Mouse (Mus musculus) natural killer cell, adult 2 months (primary cell): ENCODE results near the gene Cpa2.

Experiments
- DNase-seq, 2 experiments: peaks; one replicate each; pipeline ENCODE4 v3.0.0; 2022; ENCODE audit warnings: low spot score in 2 of 2

Cpa2 gene

DNA sequence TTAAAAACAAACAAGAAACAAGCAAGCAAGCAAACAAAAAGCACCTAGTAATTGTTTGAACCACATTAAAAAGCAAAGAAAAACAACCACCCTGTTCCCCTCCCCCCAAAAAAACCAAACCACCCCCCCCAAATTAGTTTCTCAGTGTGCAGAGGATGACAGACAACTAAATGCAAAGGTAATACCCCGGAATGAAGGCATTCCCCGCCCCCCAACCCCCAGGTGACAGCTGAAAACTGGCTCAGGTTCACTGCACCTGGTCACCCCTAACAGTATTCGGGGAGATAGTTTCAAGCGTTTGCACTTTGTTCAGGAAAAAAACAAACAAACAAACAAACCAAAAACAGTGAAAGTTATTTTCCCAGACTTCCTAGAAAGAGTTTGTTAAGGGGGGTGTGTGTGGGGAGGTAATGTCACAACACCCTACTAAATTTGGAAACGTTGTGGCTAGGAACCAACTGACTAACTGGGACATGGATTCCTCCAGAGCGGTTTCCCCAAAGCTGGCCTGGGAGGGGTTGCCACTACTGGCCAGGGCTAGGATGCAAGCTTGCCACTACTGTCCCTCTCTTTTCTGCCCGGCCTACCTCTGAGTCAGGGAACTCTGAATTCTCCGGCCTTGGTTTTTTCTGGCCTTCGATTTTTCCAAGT, 6.4 kb downstream of the Cpa2 start:
- DNase-seq, result no peak

DNA sequence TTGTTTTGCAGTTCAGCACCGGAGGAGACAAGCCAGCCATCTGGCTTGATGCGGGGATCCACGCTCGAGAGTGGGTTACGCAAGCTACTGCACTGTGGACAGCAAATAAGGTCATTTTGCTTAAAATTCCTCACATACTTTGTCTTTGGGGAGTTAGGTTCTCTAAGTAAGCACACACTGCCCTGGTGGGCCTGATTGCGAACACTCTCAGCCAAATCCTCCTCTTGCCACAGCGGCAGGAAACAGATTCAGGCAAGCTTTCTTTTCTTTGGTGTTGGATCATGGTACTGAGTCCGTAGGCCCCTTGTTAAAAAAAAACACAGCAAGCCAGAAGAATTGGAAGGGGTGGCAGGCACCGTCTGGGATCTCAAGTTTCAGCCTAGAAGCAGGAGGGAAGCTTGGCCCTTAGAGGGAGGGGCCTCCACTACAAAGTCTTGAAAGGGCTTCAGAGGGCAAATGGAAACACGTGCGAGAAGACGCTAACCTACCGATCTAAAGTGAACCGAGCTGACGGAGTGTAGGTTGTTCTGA, 7.9 kb downstream of the Cpa2 start:
- no peak for DNase-seq

DNA sequence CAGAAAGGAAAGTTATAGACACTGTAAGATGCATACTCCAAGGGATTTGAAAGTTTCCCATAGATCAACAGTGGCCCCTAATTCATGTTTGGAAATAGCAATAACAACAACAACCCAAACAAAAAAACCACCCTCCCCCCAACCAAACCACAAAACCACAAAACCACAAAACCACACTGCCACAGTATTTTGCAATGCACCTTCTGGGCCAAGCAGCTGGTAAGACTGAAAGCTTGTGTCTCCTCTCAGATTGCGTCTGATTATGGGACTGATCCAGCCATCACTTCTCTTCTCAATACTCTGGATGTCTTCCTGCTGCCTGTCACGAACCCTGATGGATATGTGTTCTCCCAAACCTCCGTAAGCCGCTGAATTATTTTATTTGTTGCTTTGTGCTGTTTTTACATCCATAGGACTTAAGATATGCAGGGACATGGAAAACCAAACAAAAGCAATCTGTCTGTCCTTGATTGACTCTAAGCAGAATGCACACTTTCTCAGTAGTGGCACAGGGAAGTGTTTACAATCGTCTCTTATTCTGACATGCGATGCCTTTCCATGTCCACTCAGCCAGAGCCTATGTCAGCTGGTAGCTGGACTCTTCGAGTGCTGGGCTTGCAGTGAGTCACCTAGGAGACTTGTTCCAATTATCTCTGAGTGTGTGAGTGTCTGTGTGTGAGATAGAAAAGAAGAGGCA, 9.3 kb downstream of the Cpa2 start:
- DNase-seq, result no peak

DNA sequence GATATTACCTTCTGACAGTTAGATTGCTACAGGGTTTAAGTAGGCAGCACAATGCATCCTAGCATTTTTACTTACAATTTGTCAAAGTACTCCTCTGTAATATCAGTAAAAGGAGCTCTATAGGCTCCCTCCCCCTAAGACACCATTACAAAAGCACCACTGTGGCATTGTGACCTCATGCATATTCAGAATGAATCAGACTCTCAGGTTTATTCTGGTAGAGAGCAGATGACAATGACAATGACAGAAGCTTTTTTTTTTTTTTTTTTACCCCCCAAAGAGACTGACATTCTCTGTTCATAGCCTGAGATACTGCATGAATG, 9.8 kb downstream of the Cpa2 start:
- DNase-seq, result no peak

DNA sequence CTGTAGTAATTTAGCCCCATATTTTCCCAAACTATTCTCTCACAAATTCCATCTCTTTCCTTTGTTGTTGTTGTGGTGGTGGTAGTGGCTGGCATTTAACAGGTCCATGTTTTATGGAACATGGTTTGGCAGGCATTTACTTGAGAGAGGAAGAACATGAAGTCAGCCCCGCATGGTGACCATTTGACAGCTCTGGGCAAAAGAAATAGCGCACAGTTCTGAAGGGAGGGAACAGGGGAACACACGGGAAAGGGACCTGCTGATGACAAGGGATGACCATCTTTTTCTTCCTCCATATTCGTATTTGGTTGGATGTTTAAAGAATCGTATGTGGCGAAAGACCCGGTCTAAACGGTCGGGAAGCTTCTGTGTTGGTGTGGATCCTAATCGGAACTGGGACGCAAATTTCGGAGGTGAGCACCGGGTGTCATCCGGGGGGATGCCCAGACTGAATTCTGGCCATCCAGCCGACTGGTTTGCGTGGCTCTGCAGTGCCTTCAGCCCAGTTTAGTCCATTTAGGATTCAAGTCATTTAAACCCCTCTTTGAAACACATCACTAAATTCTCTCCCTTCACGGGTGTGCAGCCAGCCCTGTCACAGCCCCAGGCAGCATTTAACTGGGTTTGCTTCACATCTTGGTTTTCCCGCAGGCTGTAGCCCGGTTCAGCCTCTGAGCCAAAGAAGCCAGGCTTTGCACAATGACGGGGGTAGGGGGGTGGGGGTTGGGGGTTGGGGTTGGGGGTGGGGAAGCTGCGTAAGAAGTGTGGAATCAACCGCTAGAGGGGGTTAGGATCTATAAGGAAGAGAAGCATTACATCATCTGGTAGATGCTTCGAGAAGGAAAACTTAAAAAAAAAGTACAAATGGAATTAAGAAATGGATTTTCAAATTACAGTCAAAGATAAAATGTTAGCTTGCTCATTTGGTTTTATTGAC, 10.5 kb downstream of the Cpa2 start:
- no peak for DNase-seq

DNA sequence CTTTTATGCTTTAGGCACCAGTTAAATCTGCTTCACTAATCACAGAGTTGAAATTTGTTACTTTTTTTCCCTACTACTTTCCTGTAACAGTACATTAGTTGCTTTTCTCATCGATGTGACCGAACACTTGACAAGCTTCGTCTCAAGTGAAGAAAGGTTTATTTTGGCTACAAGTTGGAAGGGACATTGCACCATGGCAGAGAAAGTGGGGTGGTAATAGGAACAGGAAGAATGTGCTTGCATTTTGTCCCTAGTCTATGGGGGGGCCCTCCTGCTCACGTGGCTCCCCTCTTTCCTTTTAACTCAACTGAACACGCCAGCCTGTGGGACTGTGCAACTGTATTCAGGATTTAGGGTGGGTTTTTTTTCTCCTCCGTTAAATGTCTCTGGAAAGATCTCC, 11.2 kb downstream of the Cpa2 start:
- no peak for DNase-seq

DNA sequence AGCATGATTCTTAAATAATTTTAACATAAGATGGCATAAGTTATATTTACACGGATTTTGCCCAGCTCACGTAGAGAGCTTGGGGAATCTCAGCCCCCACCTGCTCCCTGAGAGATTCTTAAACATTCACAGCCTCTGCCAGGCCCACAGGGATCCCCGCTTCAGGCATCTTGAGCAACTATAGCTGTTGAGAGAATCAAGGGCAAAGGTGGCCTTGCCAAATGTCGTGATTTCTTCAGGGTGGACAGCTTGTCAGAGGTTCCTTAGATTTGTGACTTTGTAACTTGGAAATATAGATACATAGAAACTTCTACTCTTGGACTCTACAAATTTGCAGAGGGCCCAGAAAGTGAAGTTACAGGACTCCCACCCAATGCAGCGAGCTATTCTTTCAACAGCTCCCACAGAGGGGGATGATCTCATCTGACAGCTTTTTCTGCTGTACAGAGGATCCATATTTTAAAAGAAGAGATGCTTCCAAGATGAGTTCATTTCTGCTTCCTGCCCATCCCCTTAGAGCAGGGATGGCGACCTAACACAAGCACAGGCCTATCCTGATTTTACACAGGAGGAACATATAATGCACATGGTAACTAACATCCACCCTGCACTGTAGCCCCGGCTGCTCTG, 12.1 kb downstream of the Cpa2 start:
- no peak for DNase-seq

DNA sequence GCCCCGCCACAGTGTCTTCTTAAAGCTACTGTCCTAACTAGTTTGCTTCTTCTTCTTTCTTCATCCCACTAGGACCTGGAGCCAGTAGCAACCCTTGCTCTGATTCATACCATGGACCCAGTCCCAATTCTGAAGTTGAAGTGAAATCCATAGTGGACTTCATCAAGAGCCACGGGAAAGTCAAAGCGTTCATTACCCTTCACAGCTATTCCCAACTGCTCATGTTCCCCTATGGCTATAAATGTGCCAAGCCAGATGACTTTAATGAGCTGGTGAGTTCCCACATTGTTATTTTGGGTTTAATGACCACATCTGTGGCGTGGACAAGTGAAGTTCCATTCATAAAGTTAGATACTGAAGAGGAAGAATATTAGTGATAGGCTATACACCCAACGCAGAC, 12.7 kb downstream of the Cpa2 start:
- DNase-seq, result no peak

DNA sequence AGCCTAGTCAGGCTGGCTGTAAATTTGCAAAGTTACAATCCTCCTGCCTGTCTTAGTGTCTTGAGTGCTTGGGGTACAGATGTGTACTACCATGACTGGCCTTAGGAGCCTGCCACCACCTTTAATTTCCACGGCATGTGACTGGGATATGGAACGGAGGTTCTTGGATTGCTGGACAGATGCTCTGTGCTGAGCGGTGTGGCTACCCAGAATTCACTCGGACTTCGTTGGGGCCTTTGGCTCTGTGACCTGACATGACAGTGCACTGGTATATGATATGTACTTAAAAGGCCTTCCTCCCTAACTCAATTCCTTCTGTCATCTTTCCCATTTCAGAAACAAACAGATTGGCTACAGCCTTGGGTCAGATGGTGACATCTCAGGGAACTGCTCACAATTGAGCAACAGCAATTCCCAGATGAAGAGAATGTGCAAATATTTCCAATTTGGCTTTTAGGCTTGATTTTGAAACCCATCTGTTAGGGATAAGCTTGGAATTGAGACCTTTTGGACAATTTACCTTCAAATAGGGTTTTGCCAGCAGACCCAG, 13.3 kb downstream of the Cpa2 start:
- DNase-seq, result no peak

DNA sequence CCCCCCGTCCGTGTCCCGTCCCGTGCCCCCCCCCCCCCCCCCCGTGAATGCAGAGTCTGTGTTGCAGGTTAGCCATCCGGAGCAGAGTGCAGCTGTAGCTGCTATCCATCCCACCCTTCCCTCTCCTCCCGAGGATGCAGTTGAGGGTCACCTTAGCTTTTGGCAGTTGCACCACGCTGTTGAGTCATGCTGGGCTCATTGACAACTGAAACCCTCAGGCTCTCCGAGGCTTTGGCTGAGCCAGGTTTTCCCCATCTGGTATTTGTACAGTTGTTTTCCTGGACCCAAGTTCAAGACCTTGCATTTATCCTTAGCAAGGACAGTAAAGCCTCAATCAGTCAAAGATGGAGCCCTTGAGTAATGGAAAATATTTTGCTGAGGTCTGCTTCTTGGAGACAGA, 14.7 kb downstream of the Cpa2 start:
- DNase-seq, result no peak

DNA sequence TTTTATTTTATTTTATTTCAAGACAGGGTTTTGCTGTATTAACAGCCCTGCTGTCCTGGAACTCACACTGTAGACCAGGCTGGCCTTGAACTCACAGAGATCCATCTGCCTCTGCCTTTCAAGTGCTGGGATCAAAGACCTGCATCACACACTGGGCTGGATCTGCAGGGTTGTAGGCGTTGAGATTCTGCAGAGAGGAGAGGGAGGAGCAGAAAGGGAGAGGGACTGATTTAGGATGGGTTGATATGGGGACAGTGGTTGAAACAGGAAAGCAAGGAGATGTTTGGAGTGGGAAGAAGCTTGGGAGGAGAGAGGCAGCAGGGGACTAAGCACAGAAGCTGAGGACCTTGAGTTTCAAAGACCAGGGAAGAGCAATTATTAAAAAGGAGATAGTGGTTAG, 18.3 kb downstream of the Cpa2 start:
- no peak for DNase-seq

DNA sequence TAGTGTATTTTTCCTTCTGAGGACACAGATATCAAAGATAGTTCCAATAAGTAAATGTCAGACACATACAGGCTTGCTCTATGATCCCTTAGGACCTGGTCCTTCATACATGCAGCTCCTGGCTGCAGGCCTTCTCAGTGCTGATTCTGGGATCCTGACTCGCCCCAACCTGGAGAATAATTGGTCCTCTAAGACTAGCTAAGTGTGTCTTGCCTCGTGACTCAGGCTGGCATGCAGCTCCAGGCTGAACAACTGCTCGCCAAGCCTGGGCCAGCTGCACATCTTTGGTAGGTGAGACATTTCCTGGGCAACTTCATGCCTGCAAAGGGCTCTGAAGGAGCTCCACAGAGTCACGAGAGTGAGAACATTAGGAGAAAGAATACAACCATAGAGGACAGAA, 20.8 kb downstream of the Cpa2 start:
- no peak for DNase-seq

DNA sequence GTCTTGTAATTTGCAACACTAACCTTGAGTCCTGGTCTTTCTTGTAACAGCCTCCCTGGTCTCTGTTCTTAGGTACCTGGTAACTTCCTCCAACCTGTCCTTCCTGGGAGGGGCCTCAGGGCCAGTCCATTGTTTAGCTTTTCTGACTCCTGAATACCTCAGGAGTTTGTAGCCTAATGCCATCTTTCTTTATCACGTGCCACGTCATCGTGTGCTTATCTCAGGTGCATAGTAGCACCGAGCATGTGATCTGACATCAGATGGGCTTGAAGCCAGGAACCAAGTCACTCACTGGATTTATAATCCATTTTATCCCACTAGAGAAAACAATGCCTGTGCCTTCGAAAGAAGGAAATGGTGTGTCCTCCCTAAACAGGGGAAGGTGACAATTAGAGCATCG, 22.2 kb downstream of the Cpa2 start:
- no peak for DNase-seq

DNA sequence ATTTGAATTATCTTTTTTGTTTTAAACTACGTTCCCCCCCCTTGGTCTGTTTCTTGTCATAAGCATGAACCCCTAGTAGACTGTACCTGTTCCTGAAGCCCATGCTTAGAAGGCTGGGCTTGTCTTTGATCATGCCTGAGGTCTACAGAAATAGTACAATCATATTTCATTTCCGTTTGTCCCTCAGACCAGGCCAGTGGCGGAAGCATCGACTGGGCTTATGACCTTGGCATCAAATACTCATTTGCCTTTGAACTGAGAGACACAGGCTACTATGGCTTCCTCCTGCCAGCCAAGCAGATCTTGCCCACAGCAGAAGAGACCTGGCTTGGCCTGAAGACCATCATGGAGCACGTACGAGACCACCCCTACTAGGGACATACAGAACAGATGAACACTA, 22.7 kb downstream of the Cpa2 start:
- no peak for DNase-seq

DNA sequence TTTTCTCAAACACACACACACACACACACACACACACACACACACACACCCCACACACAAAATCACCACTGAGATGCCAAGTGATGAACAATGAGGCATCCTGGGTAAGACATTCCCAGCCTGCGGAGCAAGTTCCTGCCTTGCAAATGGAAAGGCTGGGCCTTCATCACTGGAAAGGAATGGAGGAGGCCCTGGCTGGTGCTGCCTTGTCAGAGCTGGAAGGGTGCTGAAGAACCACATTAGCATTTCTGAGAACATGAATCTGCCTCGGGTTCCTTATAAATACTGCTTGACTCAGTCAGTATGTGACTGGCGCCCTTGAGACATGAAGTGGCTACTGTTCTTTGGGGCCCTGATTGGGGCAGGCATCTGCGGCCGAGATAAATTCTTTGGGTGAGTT, 26.7 kb downstream of the Cpa2 start, which contains the start of gene Cpa4:
Cpa4 (plus strand) TSS at position 301 of the 400 bp plus-strand sequence.
- no peak for DNase-seq

DNA sequence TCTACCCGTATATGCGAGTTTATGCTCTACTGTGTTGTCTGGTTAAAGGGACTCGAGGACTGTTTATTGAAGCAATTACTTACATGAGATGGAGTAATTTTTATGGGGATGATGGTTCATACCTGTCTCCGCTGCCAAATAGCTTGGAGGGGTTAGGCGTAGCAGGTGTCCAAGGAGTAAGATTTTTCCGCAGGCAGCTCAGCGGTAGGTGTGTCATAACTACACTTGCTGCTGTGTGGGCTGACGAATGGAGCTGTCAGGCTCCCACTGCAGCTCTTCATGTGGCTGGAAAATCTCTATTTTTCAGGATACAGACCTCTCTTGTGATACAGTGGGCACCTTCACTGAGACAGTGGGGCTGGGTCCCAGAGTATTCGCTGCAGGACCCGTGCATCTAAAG, 27.9 kb downstream of the Cpa2 start:
- no peak for DNase-seq

DNA sequence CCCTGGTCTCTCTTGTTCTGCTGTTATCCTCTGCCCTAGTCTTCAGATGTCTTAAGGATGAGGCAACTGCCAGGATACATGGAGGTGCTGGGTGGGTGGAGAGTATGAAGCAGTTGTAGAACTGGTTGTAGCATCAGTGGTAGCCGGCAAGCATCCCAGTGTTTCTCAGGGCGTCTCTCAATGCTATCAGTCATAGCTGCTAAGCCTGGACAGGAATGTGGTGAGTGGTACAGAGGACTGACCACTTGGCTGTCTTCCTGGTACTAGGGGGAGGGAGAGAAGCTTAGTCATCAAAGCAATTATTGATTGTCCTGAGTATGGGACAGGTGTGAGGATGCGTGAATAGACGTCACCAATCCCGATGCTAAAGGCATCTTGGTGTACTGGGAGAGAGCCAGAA, 28.6 kb downstream of the Cpa2 start:
- DNase-seq, result no peak

DNA sequence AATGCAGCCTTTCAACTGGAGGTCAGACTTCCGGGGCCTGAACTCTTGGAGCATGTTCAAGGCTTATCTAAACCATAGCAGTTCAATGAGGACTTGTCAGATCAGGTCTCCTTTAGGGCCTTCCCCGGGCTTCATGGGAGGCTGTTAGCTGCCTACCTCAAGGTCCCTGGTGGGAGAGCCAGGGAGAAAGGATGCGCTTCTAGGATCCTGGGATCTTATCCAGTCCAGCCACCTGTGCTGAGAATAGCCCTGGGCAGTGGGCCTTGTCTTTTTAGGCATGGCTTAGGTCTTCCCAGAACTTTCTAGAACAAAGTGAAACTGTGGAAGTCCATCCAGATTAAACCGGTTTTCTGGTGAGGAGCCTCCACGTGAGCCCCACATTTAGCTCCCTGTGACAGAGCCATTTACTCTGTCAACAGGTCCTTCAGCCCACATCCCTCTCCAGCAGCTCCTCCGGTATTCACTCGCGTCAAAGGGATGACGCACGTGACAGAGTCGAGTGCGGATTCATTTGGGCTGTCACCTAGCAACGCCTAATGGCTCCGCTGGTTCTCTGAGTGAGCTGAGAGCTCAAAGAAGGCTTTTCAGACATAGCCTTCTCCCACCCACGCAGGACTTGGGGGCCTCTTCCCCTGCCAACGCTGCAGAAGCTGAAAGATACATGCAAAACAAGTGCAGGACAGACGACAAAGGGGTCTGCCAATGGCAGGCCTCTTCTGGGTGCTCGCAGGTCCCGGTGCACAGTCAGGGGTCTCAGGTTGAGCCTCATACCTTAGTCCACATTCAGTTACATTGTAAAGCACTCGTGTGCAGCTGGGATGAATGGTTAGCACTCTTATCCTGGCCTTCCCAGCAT, 31.3 kb downstream of the Cpa2 start:
- no peak for DNase-seq

DNA sequence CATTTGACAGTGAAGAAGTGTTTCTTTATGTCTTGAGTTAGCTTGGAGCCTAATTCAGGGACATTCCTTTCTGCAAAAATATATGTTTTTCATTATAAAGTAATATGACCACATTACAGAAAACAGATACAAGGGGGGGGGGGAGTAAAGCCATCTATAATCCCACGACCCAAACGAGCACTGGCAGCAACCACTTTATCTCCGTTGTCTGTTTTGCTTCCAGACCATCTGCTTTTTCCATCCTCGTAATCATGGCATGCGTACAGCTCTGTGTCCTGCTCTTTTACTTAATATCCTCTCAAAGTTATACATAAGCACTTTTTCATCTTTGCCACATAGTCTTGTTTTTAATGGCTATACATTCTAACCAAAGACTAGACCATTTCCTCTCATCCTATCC, 32.0 kb downstream of the Cpa2 start:
- no peak for DNase-seq

DNA sequence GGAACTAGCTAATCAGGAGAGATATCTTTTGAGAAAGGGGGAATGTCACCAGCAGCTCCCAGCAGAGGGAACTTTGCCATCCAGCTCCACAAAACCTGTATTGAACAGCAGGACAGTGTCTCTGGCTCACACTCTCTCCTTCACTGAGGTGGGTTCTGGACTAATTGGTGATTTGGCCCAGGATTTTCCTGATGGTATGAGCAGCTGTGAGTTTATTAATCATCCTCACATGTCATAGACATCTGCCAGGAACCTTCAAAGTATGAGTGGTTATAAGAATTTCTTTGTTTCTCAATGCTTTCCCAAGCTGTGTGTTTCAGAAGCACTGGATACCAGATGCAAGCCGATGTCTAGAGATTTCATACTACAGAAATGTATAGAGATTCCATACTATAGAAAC, 33.6 kb downstream of the Cpa2 start:
- no peak for DNase-seq
